Mouse (Mus musculus) embryonic facial prominence, embryonic 15.5 days (tissue): Measurements from ENCODE around the gene Patl2. TPM values are rescaled to one million over a fixed set of nuclear protein-coding genes. Genes with fewer than 3 reads are reported as not detected.

Experiments
- ATAC-seq: fragments of 200-750 bp; cut with Nextera tagmentation; 2 replicates; pipeline ENCODE4 v1.8.0; 2017; ENCODE audit warnings: low read depth, moderate TSS enrichment; ENCODE audit not compliant: insufficient number of reproducible peaks, low FRiP score, low TSS enrichment
- H3K27ac ChIP-seq: fragments of 300-500 bp; sonication (generic); replicated peaks from 2 replicates; pipeline ENCODE4 v1.5.1; 2015; ENCODE audit warnings: mild to moderate bottlenecking, inconsistent platforms
- H3K27me3 ChIP-seq: fragments of 300-500 bp; sonication (generic); 2 replicates; pipeline ENCODE4 v1.6.1; 2015; ENCODE audit warnings: inconsistent platforms
- H3K36me3 ChIP-seq: fragments of 300-500 bp; sonication (generic); 2 replicates; pipeline ENCODE4 v1.6.1; 2015; ENCODE audit warnings: mild to moderate bottlenecking, inconsistent platforms
- H3K4me1 ChIP-seq: fragments of 300-500 bp; sonication (generic); 2 replicates; pipeline ENCODE4 v1.6.1; 2015; ENCODE audit warnings: inconsistent platforms
- H3K4me2 ChIP-seq: fragments of 300-500 bp; sonication (generic); replicated peaks from 2 replicates; pipeline ENCODE4 v1.6.1; 2015; ENCODE audit warnings: mild to moderate bottlenecking, inconsistent platforms
- H3K4me3 ChIP-seq: fragments of 300-500 bp; sonication (generic); replicated peaks from 2 replicates; pipeline ENCODE4 v1.5.1; 2015; ENCODE audit warnings: mild to moderate bottlenecking, inconsistent platforms
- H3K9ac ChIP-seq: fragments of 300-500 bp; sonication (generic); 2 replicates; pipeline ENCODE4 v1.6.1; 2015; ENCODE audit warnings: inconsistent platforms
- H3K9me3 ChIP-seq: fragments of 300-500 bp; sonication (generic); replicated peaks from 2 replicates; pipeline ENCODE4 v1.6.1; 2016; ENCODE audit warnings: inconsistent platforms
- WGBS: fragments of 180-500 bp; shearing (Covaris S2); methylation state at CpG from one replicate; pipeline ENCODE4 v1.1.7; 2015; 5-methylcytosine and 5-hydroxymethylcytosine counted together
- polyA plus RNA-seq: library from polyadenylated mRNA; unstranded; fragments of >200 nt; fragmentation: Nextera tagmentation; extraction: Ambion mirVana; gene quantifications from 2 replicates; pipeline ENCODE4 v1.2.1, GENCODE M21; 2015

Gene Patl2
- polyA plus RNA-seq, 1 experiment from 2014 or later: 0.08 TPM

GRCm38 (mm10) chr2:122171292-122171691 lies 14.7 kb downstream of the Patl2 start:
- no peaks in the 10 kb centered on the region for H3K4me1 ChIP-seq
- no peaks in the 10 kb centered on the region for H3K27me3 ChIP-seq
- H3K36me3 ChIP-seq: no peaks in the 10 kb centered on the region
- WGBS: 74% methylated on average over 6 of the region's 6 CpGs
- no peak for ATAC-seq
- no peaks in the 10 kb centered on the region for H3K9me3 ChIP-seq
- H3K4me2 ChIP-seq: no peak overlapping the region
- no peak overlapping the region for H3K4me3 ChIP-seq
- H3K9ac ChIP-seq: no peak overlapping the region
- H3K27ac ChIP-seq: no peak overlapping the region

- no peak overlapping the region for H3K27ac ChIP-seq
- no peak overlapping the region for H3K4me2 ChIP-seq
- WGBS: 75% methylated on average over 11 of the region's 11 CpGs
- H3K36me3 ChIP-seq: no peaks in the 10 kb centered on the region
- H3K9me3 ChIP-seq: no peaks in the 10 kb centered on the region
- 0 out of 2 replicates have a peak, but pooled peaks cover 4% of the 10 kb centered on the region for H3K4me1 ChIP-seq
- no peak overlapping the region for H3K9ac ChIP-seq
- H3K27me3 ChIP-seq: no peaks in the 10 kb centered on the region
- H3K4me3 ChIP-seq: no peak overlapping the region
- no peak for ATAC-seq
Measured at GRCm38 (mm10) chr2:122164293-122164692, 21.7 kb downstream of the Patl2 start.

GRCm38 (mm10) chr2:122163430-122164195 lies 22.4 kb downstream of the Patl2 start:
- 62% methylated on average over 13 of the region's 13 CpGs for WGBS
- Histone ChIP-seq H3K27ac (0 out of 2 replicates have a peak overlapping the region, but pooled peaks have one; percentile 7), H3K4me1 (peaks cover 9% of the 10 kb centered on the region; the same call in 1 of the 2 replicates), H3K9ac (no peak overlapping the region), H3K36me3 (no peaks in the 10 kb centered on the region), H3K4me2 (no peak overlapping the region), H3K4me3 (no peak overlapping the region), H3K9me3 (no peaks in the 10 kb centered on the region), H3K27me3 (no peaks in the 10 kb centered on the region)
- no peak for ATAC-seq

GRCm38 (mm10) chr2:122162529-122162928 lies 23.5 kb downstream of the Patl2 start:
- Histone ChIP-seq H3K4me2 (no peak overlapping the region), H3K36me3 (no peaks in the 10 kb centered on the region), H3K4me1 (peaks cover 16% of the 10 kb centered on the region), H3K4me3 (no peak overlapping the region), H3K27me3 (no peaks in the 10 kb centered on the region), H3K27ac (no peak overlapping the region), H3K9me3 (no peaks in the 10 kb centered on the region), H3K9ac (no peak overlapping the region)
- WGBS: 81% methylated on average over 2 of the region's 2 CpGs
- ATAC-seq: no peak

- Histone ChIP-seq H3K27ac (no peak overlapping the region), H3K4me1 (peaks cover 16% of the 10 kb centered on the region), H3K9ac (no peak overlapping the region), H3K36me3 (no peaks in the 10 kb centered on the region), H3K4me2 (no peak overlapping the region), H3K4me3 (no peak overlapping the region), H3K27me3 (no peaks in the 10 kb centered on the region), H3K9me3 (no peaks in the 10 kb centered on the region)
- WGBS: 42% methylated on average over 4 of the region's 4 CpGs
- no peak for ATAC-seq
Measured at GRCm38 (mm10) chr2:122161542-122161941, 24.4 kb downstream of the Patl2 start.

- H3K4me2 ChIP-seq: no peak within 1 kb of the TSS
Measured at GRCm38 (mm10) chr2:122160680-122161079, 25.3 kb downstream of the Patl2 start, which contains the start of gene Trim69. TSS of gene Trim69 (plus strand) at chr2:122160700.

GRCm38 (mm10) chr2:122159667-122160066 lies 26.3 kb downstream of the Patl2 start:
- 64% methylated on average over 6 of the region's 6 CpGs for WGBS
- no peaks in the 10 kb centered on the region for H3K27me3 ChIP-seq
- H3K9me3 ChIP-seq: no peaks in the 10 kb centered on the region
- no peak overlapping the region for H3K9ac ChIP-seq
- no peak for ATAC-seq
- H3K36me3 ChIP-seq: no peaks in the 10 kb centered on the region
- no peak overlapping the region for H3K4me2 ChIP-seq
- H3K4me3 ChIP-seq: no peak overlapping the region
- H3K27ac ChIP-seq: no peak overlapping the region
- H3K4me1 ChIP-seq: peaks cover 16% of the 10 kb centered on the region

More at GRCm38 (mm10) chr2:122160680-122161079, 25.3 kb downstream of the Patl2 start, which contains the start of gene Trim69:
- Histone ChIP-seq H3K27me3 (no peaks in the 10 kb centered on the region), H3K4me1 (peaks cover 16% of the 10 kb centered on the region), H3K4me3 (no peak within 1 kb of the TSS), H3K9ac (no peak within 1 kb of the TSS), H3K36me3 (no peaks in the 10 kb centered on the region), H3K27ac (no peak within 1 kb of the TSS), H3K9me3 (no peaks in the 10 kb centered on the region)
- ATAC-seq: no peak
- 37% methylated on average over 2 of the region's 2 CpGs for WGBS

- peak; percentile 50; the same call in 1 of the 2 replicates for ATAC-seq
- no peaks in the 10 kb centered on the region for H3K36me3 ChIP-seq
- H3K27me3 ChIP-seq: no peaks in the 10 kb centered on the region
- no peak overlapping the region for H3K4me3 ChIP-seq
- no peaks in the 10 kb centered on the region for H3K9me3 ChIP-seq
- H3K9ac ChIP-seq: no peak overlapping the region
- no peak overlapping the region for H3K4me2 ChIP-seq
- WGBS: 28% methylated on average over 6 of the region's 6 CpGs
- H3K27ac ChIP-seq: peak overlapping the region; percentile 44
- peaks cover 16% of the 10 kb centered on the region for H3K4me1 ChIP-seq
Measured at GRCm38 (mm10) chr2:122158362-122158802, 27.6 kb downstream of the Patl2 start.

- Histone ChIP-seq H3K9ac (no peak overlapping the region), H3K4me2 (no peak overlapping the region), H3K27me3 (no peaks in the 10 kb centered on the region), H3K9me3 (no peaks in the 10 kb centered on the region), H3K27ac (no peak overlapping the region), H3K36me3 (no peaks in the 10 kb centered on the region), H3K4me3 (no peak overlapping the region), H3K4me1 (peaks cover 16% of the 10 kb centered on the region)
- no peak for ATAC-seq
Measured at GRCm38 (mm10) chr2:122157561-122157960, 28.4 kb downstream of the Patl2 start.

GRCm38 (mm10) chr2:122156051-122156700 lies 29.8 kb downstream of the Patl2 start:
- Histone ChIP-seq H3K4me2 (no peak overlapping the region), H3K4me3 (no peak overlapping the region), H3K9me3 (no peaks in the 10 kb centered on the region), H3K9ac (no peak overlapping the region), H3K36me3 (no peaks in the 10 kb centered on the region), H3K4me1 (peaks cover 12% of the 10 kb centered on the region), H3K27me3 (no peaks in the 10 kb centered on the region), H3K27ac (no peak overlapping the region)
- ATAC-seq: no peak
- 86% methylated on average over 4 of the region's 4 CpGs for WGBS

GRCm38 (mm10) chr2:122155292-122155691 lies 30.7 kb downstream of the Patl2 start:
- Histone ChIP-seq H3K4me2 (no peak overlapping the region), H3K27ac (no peak overlapping the region), H3K4me3 (no peak overlapping the region), H3K9me3 (no peaks in the 10 kb centered on the region), H3K9ac (no peak overlapping the region), H3K27me3 (no peaks in the 10 kb centered on the region), H3K36me3 (no peaks in the 10 kb centered on the region), H3K4me1 (peaks cover 12% of the 10 kb centered on the region)
- 78% methylated on average over 2 of the region's 2 CpGs for WGBS
- ATAC-seq: no peak
